Mouse (Mus musculus) embryonic facial prominence, embryonic 11.5 days (tissue): ENCODE results near the gene Chd3. TPM values are rescaled to one million over a fixed set of nuclear protein-coding genes. Genes with fewer than 3 reads are reported as not detected.

ENCODE experiments used
- ATAC-seq: fragments of 200-750 bp; cut with Nextera tagmentation; replicated peaks from 2 replicates; pipeline ENCODE4 v1.8.0; 2017; ENCODE audit warnings: low read depth; ENCODE audit not compliant: insufficient number of reproducible peaks, low FRiP score, low TSS enrichment
- DNase-seq: peaks from one replicate; pipeline ENCODE4 v3.0.0-alpha.2; 2015; ENCODE audit warnings: low spot score
- H3K27ac ChIP-seq: fragments of 300-500 bp; sonication (generic); replicated peaks from 2 replicates; pipeline ENCODE4 v1.5.1; 2014; ENCODE audit warnings: mild to moderate bottlenecking, low read depth, low read length, control low read depth
- H3K27me3 ChIP-seq: fragments of 300-500 bp; sonication (generic); 2 replicates; pipeline ENCODE4 v1.6.1; 2014; ENCODE audit warnings: mild to moderate bottlenecking, low read length, moderate library complexity, mixed read lengths; ENCODE audit not compliant: control insufficient read depth, insufficient read depth
- H3K36me3 ChIP-seq: fragments of 300-500 bp; sonication (generic); replicated peaks from 2 replicates; pipeline ENCODE4 v1.6.1; 2014; ENCODE audit warnings: low read depth, mild to moderate bottlenecking, low read length, moderate library complexity, mixed read lengths; ENCODE audit not compliant: control insufficient read depth, insufficient read depth
- H3K4me1 ChIP-seq: fragments of 300-500 bp; sonication (generic); 2 replicates; pipeline ENCODE4 v1.6.1; 2014; ENCODE audit warnings: low read length, mixed read lengths; ENCODE audit not compliant: control insufficient read depth, insufficient read depth
- H3K4me2 ChIP-seq: fragments of 300-500 bp; sonication (generic); 2 replicates; pipeline ENCODE4 v1.6.1; 2014; ENCODE audit warnings: low read depth, mild to moderate bottlenecking, control low read depth, low read length, moderate library complexity
- H3K4me3 ChIP-seq: fragments of 300-500 bp; sonication (generic); 2 replicates; pipeline ENCODE4 v1.5.1; 2014; ENCODE audit warnings: low read depth, low read length, control low read depth
- H3K9ac ChIP-seq: fragments of 300-500 bp; sonication (generic); replicated peaks from 2 replicates; pipeline ENCODE4 v1.6.1; 2014; ENCODE audit warnings: mild to moderate bottlenecking, control low read depth, low read length
- H3K9me3 ChIP-seq: fragments of 300-500 bp; sonication (generic); replicated peaks from 2 replicates; pipeline ENCODE4 v1.6.1; 2016; ENCODE audit warnings: mild to moderate bottlenecking, low read length, inconsistent platforms, mixed read lengths; ENCODE audit not compliant: control insufficient read depth
- WGBS: fragments of 180-500 bp; shearing (Covaris S2); extraction: QIAGEN DNeasy Blood & Tissue Kit; methylation state at CpG from one replicate; pipeline ENCODE4 v1.1.7; 2014; 5-methylcytosine and 5-hydroxymethylcytosine counted together
- polyA plus RNA-seq: library from polyadenylated mRNA; unstranded; fragments of >200 nt; fragmentation: Nextera tagmentation; extraction: Ambion mirVana; gene quantifications from 2 replicates; pipeline ENCODE4 v1.2.1, GENCODE M21; 2014

Gene Chd3
- polyA plus RNA-seq, 1 experiment from 2014 or later = 52.1 TPM

GRCm38 (mm10) chr11:69388680-69389079 lies 19.5 kb upstream of the Chd3 start:
- no peak for DNase-seq
- ATAC-seq = no peak

GRCm38 (mm10) chr11:69386758-69387157 lies 17.6 kb upstream of the Chd3 start:
- H3K9me3 ChIP-seq = no peaks in the 10 kb centered on the region
- H3K27ac ChIP-seq = no peak overlapping the region
- no peak overlapping the region for H3K9ac ChIP-seq
- WGBS = 80% methylated on average over 7 of the region's 7 CpGs
- no peaks in the 10 kb centered on the region for H3K36me3 ChIP-seq
- no peak for DNase-seq
- ATAC-seq = no peak
- H3K4me2 ChIP-seq = no peak overlapping the region
- no peaks in the 10 kb centered on the region for H3K27me3 ChIP-seq
- H3K4me1 ChIP-seq = no peaks in the 10 kb centered on the region; the same call in 1 of the 2 replicates
- H3K4me3 ChIP-seq = no peak overlapping the region

More at GRCm38 (mm10) chr11:69388680-69389079, 19.5 kb upstream of the Chd3 start:
- Histone ChIP-seq H3K27me3 (no peaks in the 10 kb centered on the region), H3K9ac (no peak overlapping the region), H3K4me1 (no peaks in the 10 kb centered on the region; the same call in 1 of the 2 replicates), H3K27ac (no peak overlapping the region), H3K9me3 (no peaks in the 10 kb centered on the region), H3K4me3 (no peak overlapping the region), H3K36me3 (no peaks in the 10 kb centered on the region), H3K4me2 (no peak overlapping the region)
- WGBS = 97% methylated on average over 4 of the region's 4 CpGs

- H3K27me3 ChIP-seq = no peaks in the 10 kb centered on the region
- no peak overlapping the region for H3K4me3 ChIP-seq
- no peaks in the 10 kb centered on the region for H3K9me3 ChIP-seq
- DNase-seq (no peak), ATAC-seq (no peak)
- WGBS = 78% methylated on average over 6 of the region's 6 CpGs
- H3K4me1 ChIP-seq = no peaks in the 10 kb centered on the region; the same call in 1 of the 2 replicates
- no peak overlapping the region for H3K4me2 ChIP-seq
- H3K36me3 ChIP-seq = no peaks in the 10 kb centered on the region
- H3K9ac ChIP-seq = no peak overlapping the region
- no peak overlapping the region for H3K27ac ChIP-seq
Observed at GRCm38 (mm10) chr11:69384979-69385378, 15.8 kb upstream of the Chd3 start.

GRCm38 (mm10) chr11:69382478-69383105 lies 13.4 kb upstream of the Chd3 start:
- 64% methylated on average over 10 of the region's 10 CpGs for WGBS
- Histone ChIP-seq H3K27me3 (no peaks in the 10 kb centered on the region), H3K9me3 (no peaks in the 10 kb centered on the region), H3K36me3 (no peaks in the 10 kb centered on the region), H3K9ac (no peak overlapping the region), H3K27ac (no peak overlapping the region), H3K4me3 (no peak overlapping the region), H3K4me1 (no peaks in the 10 kb centered on the region), H3K4me2 (no peak overlapping the region)
- no peak for ATAC-seq
- DNase-seq = no peak

GRCm38 (mm10) chr11:69381356-69381755 lies 12.2 kb upstream of the Chd3 start:
- Histone ChIP-seq H3K9me3 (no peaks in the 10 kb centered on the region), H3K4me2 (no peak overlapping the region), H3K4me1 (no peaks in the 10 kb centered on the region), H3K36me3 (no peaks in the 10 kb centered on the region), H3K9ac (no peak overlapping the region), H3K4me3 (no peak overlapping the region), H3K27me3 (no peaks in the 10 kb centered on the region), H3K27ac (no peak overlapping the region)
- DNase-seq = no peak
- ATAC-seq = no peak
- WGBS = 81% methylated on average over 6 of the region's 6 CpGs

GRCm38 (mm10) chr11:69379600-69379999 lies 10.4 kb upstream of the Chd3 start:
- H3K9me3 ChIP-seq = no peaks in the 10 kb centered on the region
- no peaks in the 10 kb centered on the region for H3K27me3 ChIP-seq
- H3K4me3 ChIP-seq = no peak overlapping the region
- 83% methylated on average over 3 of the region's 3 CpGs for WGBS
- H3K4me1 ChIP-seq = no peaks in the 10 kb centered on the region
- DNase-seq (no peak), ATAC-seq (no peak)
- H3K36me3 ChIP-seq = no peaks in the 10 kb centered on the region
- no peak overlapping the region for H3K4me2 ChIP-seq
- H3K27ac ChIP-seq = no peak overlapping the region
- H3K9ac ChIP-seq = no peak overlapping the region

GRCm38 (mm10) chr11:69377766-69378165 lies 8.6 kb upstream of the Chd3 start:
- no peaks in the 10 kb centered on the region for H3K4me1 ChIP-seq
- no peaks in the 10 kb centered on the region for H3K27me3 ChIP-seq
- H3K9me3 ChIP-seq = no peaks in the 10 kb centered on the region
- H3K27ac ChIP-seq = no peak overlapping the region
- ATAC-seq (no peak), DNase-seq (no peak)
- H3K4me3 ChIP-seq = no peak overlapping the region
- WGBS = 72% methylated on average over 3 of the region's 3 CpGs
- no peak overlapping the region for H3K4me2 ChIP-seq
- H3K36me3 ChIP-seq = no peaks in the 10 kb centered on the region; the same call in 1 of the 2 replicates
- no peak overlapping the region for H3K9ac ChIP-seq

- no peak overlapping the region for H3K4me3 ChIP-seq
- H3K27ac ChIP-seq = no peak overlapping the region
- H3K9me3 ChIP-seq = no peaks in the 10 kb centered on the region
- ATAC-seq = no peak
- DNase-seq = no peak
- no peak overlapping the region for H3K4me2 ChIP-seq
- H3K36me3 ChIP-seq = no peaks in the 10 kb centered on the region; the same call in 1 of the 2 replicates
- H3K9ac ChIP-seq = no peak overlapping the region
- no peaks in the 10 kb centered on the region for H3K27me3 ChIP-seq
- no peaks in the 10 kb centered on the region for H3K4me1 ChIP-seq
- 90% methylated on average over 4 of the region's 4 CpGs for WGBS
Observed at GRCm38 (mm10) chr11:69375646-69376045, 6.4 kb upstream of the Chd3 start.
